Mouse (Mus musculus) gastrocnemius, adult 18-20 months (tissue): ENCODE measurements around the gene Cxcr4. TPM values are rescaled to one million over a fixed set of nuclear protein-coding genes. Genes with fewer than 3 reads are reported as not detected.

ENCODE experiments used
- total RNA-seq, 2 experiments: library from RNA; stranded (reverse); gene quantifications; 2 replicates each; pipeline ENCODE4 v1.2.3; 2021

Gene Cxcr4
- total RNA-seq, 2 experiments from 2014 or later = 2.4 to 2.8 TPM

Other genes starting within 250 kb of the Cxcr4 start
- gene Mcm6, start 232.6 kb downstream of the Cxcr4 start, total RNA-seq = 1 to 10 TPM; 1.4 to 2.9 TPM
- gene Dars, start 174.9 kb downstream of the Cxcr4 start, total RNA-seq = 10 to 100 TPM; 62.4 to 66.9 TPM